9 mouse cellular contexts compared by ENCODE assay signal in the genomic region with DNA sequence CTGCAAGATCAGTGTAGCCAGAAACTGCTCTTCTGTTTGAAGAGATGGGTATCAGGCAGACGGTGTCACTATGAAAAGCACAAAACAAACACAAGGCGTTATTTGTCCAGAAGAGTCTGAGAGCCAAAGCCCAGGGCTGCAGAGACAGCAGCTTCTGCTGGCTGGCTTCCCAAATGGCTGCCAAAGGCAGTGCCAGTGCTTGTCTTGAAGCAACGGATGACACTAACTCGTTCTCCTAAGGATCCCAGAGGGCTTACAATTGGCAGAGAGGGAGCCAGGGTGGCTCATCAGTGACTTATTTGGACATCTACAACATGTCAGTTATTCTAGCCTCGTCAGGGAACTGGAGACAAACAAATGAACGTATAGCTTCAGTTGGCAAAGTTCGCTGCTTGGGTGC.
A peak's percentile ranks its signal among the peaks of the same experiment; 100 is the strongest.
DNase-seq lines count a peak whose midpoint lies in the region; ATAC-seq and TF ChIP-seq lines count a peak whose summit lies in the region.
"Had no signal": no experiment of that assay in that cellular context is flagged by ENCODE, and none has a peak within 500 bp of the region (broad histone marks: within the 10 kb centered on the region; RNA-seq: fewer than 3 reads in every experiment).

No protein-coding gene starts in this region.

- H3K27ac ChIP-seq in lung, embryonic 16.5 days (ENCODE audit: low read length), result peak overlapping the region; percentile 75
- H3K27ac ChIP-seq: embryonic facial prominence, embryonic 15.5 days had no signal

- no peak overlapping the region for H3K4me3 ChIP-seq in lung, embryonic 16.5 days (ENCODE audit: low read length)
- H3K4me3 ChIP-seq in lung, adult 2 months (replicated peaks; ENCODE audit: extremely low read depth, low read depth, low read length), result no peak overlapping the region
- H3K4me3 ChIP-seq: embryonic facial prominence, embryonic 15.5 days had no signal

- 30% methylated on average over 7 of the region's 7 CpGs for WGBS in lung, embryonic 16.5 days
- 37% methylated on average over 7 of the region's 7 CpGs for WGBS in lung, adult 2 months

- H3K9ac ChIP-seq in lung, embryonic 16.5 days (ENCODE audit: low read length), result no peak overlapping the region
- H3K9ac ChIP-seq: embryonic facial prominence, embryonic 15.5 days had no signal

- no peak for DNase-seq in lung, adult 2 months
- DNase-seq in cerebellum, postnatal 14 days, result peak; percentile 91 to 94
- DNase-seq in kidney, adult 18-20 months, result peak; percentile 51
- peak; percentile 18 to 62 for DNase-seq in lung, postnatal 4 days
- DNase-seq in T-cell, adult 2 months (ENCODE audit: low spot score), result no peak
- no peak for DNase-seq in spleen, postnatal 10 days (ENCODE audit: low spot score in 2 of 2)
- no peak for DNase-seq in heart, postnatal 4 days

- H3K4me1 ChIP-seq in lung, embryonic 16.5 days (replicated peaks; ENCODE audit: control insufficient read depth, insufficient read depth, low read length), result peaks cover 12% of the 10 kb centered on the region
- peaks cover 3% of the 10 kb centered on the region; the same call in 1 of the 2 replicates for H3K4me1 ChIP-seq in lung, adult 2 months (ENCODE audit: control insufficient read depth, insufficient read depth, low read length)

- H3K9me3 ChIP-seq in lung, embryonic 16.5 days (ENCODE audit: control insufficient read depth, low read length), result no peaks in the 10 kb centered on the region
- H3K9me3 ChIP-seq: embryonic facial prominence, embryonic 15.5 days had no signal

- TF ChIP-seq POLR2A in lung, adult 2 months (IDR thresholded peaks at IDR 0.05; ENCODE audit: borderline replicate concordance, extremely low read depth, low read depth, low read length), result no peak

- H3K4me2 ChIP-seq in lung, embryonic 16.5 days (ENCODE audit: low read depth, low read length), result no peak overlapping the region
- H3K4me2 ChIP-seq: embryonic facial prominence, embryonic 15.5 days had no signal

- ATAC-seq in lung, embryonic 16.5 days (ENCODE audit: low read depth), result peak; percentile 21; the same call in 1 of the 2 replicates

- H3K27me3 ChIP-seq in lung, embryonic 16.5 days (ENCODE audit: control insufficient read depth, insufficient read depth, low read depth, low read length), result no peaks in the 10 kb centered on the region
- H3K27me3 ChIP-seq: embryonic facial prominence, embryonic 15.5 days had no signal

- TF ChIP-seq CTCF in lung, adult 2 months (IDR thresholded peaks at IDR 0.05; ENCODE audit: insufficient read depth, low read length), result no peak

- no peaks in the 10 kb centered on the region for H3K36me3 ChIP-seq in lung, embryonic 16.5 days (ENCODE audit: control insufficient read depth, insufficient read depth, low read length)
- H3K36me3 ChIP-seq: embryonic facial prominence, embryonic 15.5 days had no signal

Comparison
In these comparisons a context has a peak if more than half of its experiments do, and no peak if none do; other contexts are left out.
1. DNase-seq: peak in cerebellum, postnatal 14 days (2 of 2), kidney, adult 18-20 months (single experiment) and lung, postnatal 4 days (2 of 2); none in lung, adult 2 months (single experiment), T-cell, adult 2 months (single experiment), spleen, postnatal 10 days (0 of 2) and heart, postnatal 4 days (single experiment).